Mouse (Mus musculus): ENCODE results near the gene Lrrc8e.
A peak's percentile ranks its signal among the peaks of the same experiment; 100 is the strongest.

The Lrrc8e gene

GRCm38 (mm10) chr8:4226739-4227347 lies at the start of gene Lrrc8e:
Gene Lrrc8e (plus strand): TSS chr8:4226827.
- peak; percentile 65 for DNase-seq (ENCODE audit: low spot score)

GRCm38 (mm10) chr8:4183409-4183808 lies 43.2 kb upstream of the Lrrc8e start:
- no peak for DNase-seq (ENCODE audit: low spot score)

- DNase-seq (ENCODE audit: low spot score), result no peak
Observed at GRCm38 (mm10) chr8:4186151-4186550, 40.5 kb upstream of the Lrrc8e start.

- DNase-seq (ENCODE audit: low spot score), result no peak
Observed at GRCm38 (mm10) chr8:4188605-4189004, 38.0 kb upstream of the Lrrc8e start.

- no peak for DNase-seq (ENCODE audit: low spot score)
Observed at GRCm38 (mm10) chr8:4189031-4189722, 37.5 kb upstream of the Lrrc8e start.

GRCm38 (mm10) chr8:4192305-4192704 lies 34.3 kb upstream of the Lrrc8e start:
- DNase-seq (ENCODE audit: low spot score), result no peak

GRCm38 (mm10) chr8:4192807-4193587 lies 33.6 kb upstream of the Lrrc8e start:
- peak; percentile 95 for DNase-seq (ENCODE audit: low spot score)

- no peak for DNase-seq (ENCODE audit: low spot score)
Observed at GRCm38 (mm10) chr8:4193588-4193894, 33.1 kb upstream of the Lrrc8e start.

GRCm38 (mm10) chr8:4201321-4201720 lies 25.3 kb upstream of the Lrrc8e start:
- DNase-seq (ENCODE audit: low spot score), result no peak

GRCm38 (mm10) chr8:4205246-4206123 lies 21.1 kb upstream of the Lrrc8e start:
- DNase-seq (ENCODE audit: low spot score), result no peak

GRCm38 (mm10) chr8:4206182-4207015 lies 20.2 kb upstream of the Lrrc8e start:
- no peak for DNase-seq (ENCODE audit: low spot score)

- DNase-seq (ENCODE audit: low spot score), result no peak
Observed at GRCm38 (mm10) chr8:4207016-4207350, 19.6 kb upstream of the Lrrc8e start.

- DNase-seq (ENCODE audit: low spot score), result no peak
Observed at GRCm38 (mm10) chr8:4211097-4211496, 15.5 kb upstream of the Lrrc8e start.

- DNase-seq (ENCODE audit: low spot score), result peak; percentile 60
Observed at GRCm38 (mm10) chr8:4212809-4213209, 13.8 kb upstream of the Lrrc8e start.

- peak; percentile 84 for DNase-seq (ENCODE audit: low spot score)
Observed at GRCm38 (mm10) chr8:4213210-4214005, 13.2 kb upstream of the Lrrc8e start.

- peak; percentile 76 for DNase-seq (ENCODE audit: low spot score)
Observed at GRCm38 (mm10) chr8:4214006-4214980, 12.3 kb upstream of the Lrrc8e start.

- no peak for DNase-seq (ENCODE audit: low spot score)
Observed at GRCm38 (mm10) chr8:4216296-4216695, 10.3 kb upstream of the Lrrc8e start.

GRCm38 (mm10) chr8:4216791-4217621 lies 9.6 kb upstream of the Lrrc8e start, which contains the start of gene Prr36:
Gene Prr36 (minus strand): TSS chr8:4217459.
- peak; percentile 63 for DNase-seq (ENCODE audit: low spot score)
